Comparison of ENCODE assay signal across 15 mouse cellular contexts in genomic region chr7:29917371-29918061, GRCm38 (mm10). TPM values are rescaled to one million over a fixed set of nuclear protein-coding genes. Genes with fewer than 3 reads are reported as not detected.
DNase-seq lines count a peak whose midpoint lies in the region; ATAC-seq and TF ChIP-seq lines count a peak whose summit lies in the region.
"Had no signal": no experiment of that assay in that cellular context is flagged by ENCODE, and none has a peak within 500 bp of the region (broad histone marks: within the 10 kb centered on the region; RNA-seq: fewer than 3 reads in every experiment).

No protein-coding gene starts in this region.

- no peak overlapping the region for H3K4me3 ChIP-seq in kidney, embryonic 14.5 days (ENCODE audit: low read length)
- no peak overlapping the region for H3K4me3 ChIP-seq in testis, adult 2 months (ENCODE audit: control insufficient read depth, low read depth, low read length)
- H3K4me3 ChIP-seq in hindbrain, embryonic 16.5 days (ENCODE audit: low read length), result no peak overlapping the region
- H3K4me3 ChIP-seq: embryonic facial prominence, embryonic 15.5 days; liver, embryonic 12.5 days; midbrain, embryonic 12.5 days had no signal

- 21% methylated on average over 6 of the region's 6 CpGs for WGBS in kidney, embryonic 14.5 days
- WGBS in hindbrain, embryonic 16.5 days, result 57% methylated on average over 6 of the region's 6 CpGs

- no peak for TF ChIP-seq CTCF in testis, adult 2 months (IDR thresholded peaks at IDR 0.05; ENCODE audit: control insufficient read depth, insufficient read depth, insufficient replicate concordance, low read depth, low read length)

- DNase-seq in gastrocnemius, postnatal 25 days, result peak; percentile 41
- no peak for DNase-seq in gastrocnemius, postnatal 4 days (ENCODE audit: low spot score in 2 of 2)
- peak; percentile 24 for DNase-seq in kidney, adult 9 months
- DNase-seq in testis, postnatal 10 days (ENCODE audit: low spot score), result no peak
- DNase-seq: cerebellum, adult 8-10 months; kidney, postnatal 10 days; layer of hippocampus, adult 9-11 months; thymus, postnatal 25 days had no signal

- no peaks in the 10 kb centered on the region for H3K4me1 ChIP-seq in kidney, embryonic 14.5 days (ENCODE audit: control insufficient read depth, insufficient read depth, low read length)
- peaks cover 9% of the 10 kb centered on the region for H3K4me1 ChIP-seq in testis, adult 2 months (ENCODE audit: control insufficient read depth, insufficient read depth, low read length)
- H3K4me1 ChIP-seq in hindbrain, embryonic 16.5 days (ENCODE audit: control insufficient read depth, insufficient read depth, low read depth, low read length), result no peaks in the 10 kb centered on the region
- H3K4me1 ChIP-seq: embryonic facial prominence, embryonic 15.5 days; liver, embryonic 12.5 days; midbrain, embryonic 12.5 days had no signal

- peaks cover 9% of the 10 kb centered on the region; the same call in 1 of the 2 replicates for H3K9me3 ChIP-seq in kidney, embryonic 14.5 days (ENCODE audit: control insufficient read depth, low read length)
- H3K9me3 ChIP-seq in hindbrain, embryonic 16.5 days (ENCODE audit: control insufficient read depth, low read length), result no peaks in the 10 kb centered on the region
- H3K9me3 ChIP-seq: liver, embryonic 12.5 days had no signal

- no peak overlapping the region for H3K4me2 ChIP-seq in kidney, embryonic 14.5 days (replicated peaks; ENCODE audit: low read depth, low read length)
- H3K4me2 ChIP-seq in hindbrain, embryonic 16.5 days (ENCODE audit: low read length), result no peak overlapping the region
- H3K4me2 ChIP-seq: embryonic facial prominence, embryonic 15.5 days; liver, embryonic 12.5 days; midbrain, embryonic 12.5 days had no signal

- no peak overlapping the region for H3K27ac ChIP-seq in kidney, embryonic 14.5 days (ENCODE audit: low read depth, low read length)
- peak overlapping the region; percentile 32; the same call in 1 of the 2 replicates for H3K27ac ChIP-seq in testis, adult 2 months (ENCODE audit: control insufficient read depth, insufficient read depth, low read depth, low read length)
- no peak overlapping the region for H3K27ac ChIP-seq in hindbrain, embryonic 16.5 days (ENCODE audit: low read depth, low read length)
- H3K27ac ChIP-seq: embryonic facial prominence, embryonic 15.5 days; hindbrain, postnatal 0 days; liver, embryonic 12.5 days; midbrain, embryonic 12.5 days had no signal

- H3K27me3 ChIP-seq in kidney, embryonic 14.5 days (ENCODE audit: control insufficient read depth, insufficient read depth, low read length), result no peaks in the 10 kb centered on the region
- no peaks in the 10 kb centered on the region for H3K27me3 ChIP-seq in testis, adult 2 months (ENCODE audit: control insufficient read depth, insufficient read depth, low read length)
- no peaks in the 10 kb centered on the region for H3K27me3 ChIP-seq in hindbrain, embryonic 16.5 days (replicated peaks; ENCODE audit: control insufficient read depth, insufficient read depth, low read length)
- H3K27me3 ChIP-seq: embryonic facial prominence, embryonic 15.5 days; liver, embryonic 12.5 days; midbrain, embryonic 12.5 days had no signal

- no peak for TF ChIP-seq POLR2A in testis, adult 2 months (IDR thresholded peaks at IDR 0.05; ENCODE audit: control insufficient read depth, low read depth, low read length)

- H3K9ac ChIP-seq in kidney, embryonic 14.5 days (ENCODE audit: low read depth, low read length), result no peak overlapping the region
- H3K9ac ChIP-seq in hindbrain, embryonic 16.5 days (ENCODE audit: low read depth, low read length), result no peak overlapping the region
- H3K9ac ChIP-seq: embryonic facial prominence, embryonic 15.5 days; liver, embryonic 12.5 days; midbrain, embryonic 12.5 days had no signal

- H3K36me3 ChIP-seq in kidney, embryonic 14.5 days (ENCODE audit: control insufficient read depth, insufficient read depth, low read length), result peaks cover 36% of the 10 kb centered on the region
- H3K36me3 ChIP-seq in testis, adult 2 months (ENCODE audit: control insufficient read depth, insufficient read depth, low read length), result no peaks in the 10 kb centered on the region
- H3K36me3 ChIP-seq in hindbrain, embryonic 16.5 days (ENCODE audit: control insufficient read depth, insufficient read depth, low read length), result peaks cover 33% of the 10 kb centered on the region

- no peak for ATAC-seq in kidney, embryonic 14.5 days (ENCODE audit: low FRiP score, low TSS enrichment)
- ATAC-seq in hindbrain, embryonic 16.5 days, result no peak
- ATAC-seq: hindbrain, postnatal 0 days; liver, embryonic 12.5 days had no signal

RNA-seq across cellular contexts. Expression of gene Zfp383, which starts 9.5 kb away (rescaled TPM):
- 1 to 10 TPM; 4.9 to 7.2 TPM for total RNA-seq in gastrocnemius, postnatal 25 days (2021)
- 10 to 100 TPM; 14.4 to 15.5 TPM for total RNA-seq in gastrocnemius, postnatal 4 days (2021)
- polyA plus RNA-seq in kidney, embryonic 14.5 days (2014; fragmentation: Nextera tagmentation; extraction: Ambion mirVana), result 5.7 and 7.2 TPM in 2 replicates
- polyA plus RNA-seq in testis, adult 2 months (2012; rRNA removed), result 0.82 and 1.0 TPM in 2 replicates
- 5.1 and 5.4 TPM in 2 replicates for polyA plus RNA-seq in hindbrain, embryonic 16.5 days (2015; fragmentation: Nextera tagmentation; extraction: Ambion mirVana)

RNA-seq across cellular contexts. Expression of gene Zfp27, which starts 11.1 kb away (rescaled TPM):
- 1 to 10 TPM; 5.8 to 6.3 TPM for total RNA-seq in gastrocnemius, postnatal 25 days (2021)
- total RNA-seq in gastrocnemius, postnatal 4 days (2021), result 10 to 100 TPM; 10.9 to 14.7 TPM
- 8.7 and 13.0 TPM in 2 replicates for polyA plus RNA-seq in kidney, embryonic 14.5 days (2014; fragmentation: Nextera tagmentation; extraction: Ambion mirVana)
- 0.95 and 1.6 TPM in 2 replicates for polyA plus RNA-seq in testis, adult 2 months (2012; rRNA removed)
- polyA plus RNA-seq in hindbrain, embryonic 16.5 days (2015; fragmentation: Nextera tagmentation; extraction: Ambion mirVana), result 12.9 and 14.2 TPM in 2 replicates

RNA-seq across cellular contexts. Expression of gene Zfp74, which starts 36.4 kb away (rescaled TPM):
- 1 to 10 TPM; 4.5 to 5.9 TPM for total RNA-seq in gastrocnemius, postnatal 25 days (2021)
- 10 to 100 TPM; 10.9 to 12.9 TPM for total RNA-seq in gastrocnemius, postnatal 4 days (2021)
- polyA plus RNA-seq in kidney, embryonic 14.5 days (2014; fragmentation: Nextera tagmentation; extraction: Ambion mirVana), result 7.2 and 11.0 TPM in 2 replicates
- polyA plus RNA-seq in testis, adult 2 months (2012; rRNA removed), result 0.60 and 0.93 TPM in 2 replicates
- 20.7 and 23.3 TPM in 2 replicates for polyA plus RNA-seq in hindbrain, embryonic 16.5 days (2015; fragmentation: Nextera tagmentation; extraction: Ambion mirVana)

RNA-seq across cellular contexts. Expression of gene Zfp420, which starts 57.7 kb away (rescaled TPM):
- 1 to 10 TPM; 2.9 to 3.2 TPM for total RNA-seq in gastrocnemius, postnatal 25 days (2021)
- total RNA-seq in gastrocnemius, postnatal 4 days (2021), result 1 to 10 TPM; 4.6 to 4.9 TPM
- 7.2 and 9.1 TPM in 2 replicates for polyA plus RNA-seq in kidney, embryonic 14.5 days (2014; fragmentation: Nextera tagmentation; extraction: Ambion mirVana)
- 1.0 and 1.1 TPM in 2 replicates for polyA plus RNA-seq in testis, adult 2 months (2012; rRNA removed)
- polyA plus RNA-seq in hindbrain, embryonic 16.5 days (2015; fragmentation: Nextera tagmentation; extraction: Ambion mirVana), result 20.1 and 20.9 TPM in 2 replicates

Comparison
In these comparisons a context has a peak if more than half of its experiments do, and no peak if none do; other contexts are left out.
1. DNase-seq: peak in gastrocnemius, postnatal 25 days (single experiment) and kidney, adult 9 months (single experiment); none in gastrocnemius, postnatal 4 days (0 of 2) and testis, postnatal 10 days (single experiment).